Mouse (Mus musculus) testis, adult 2 months (tissue): Measurements from ENCODE around the gene Oas1c.
"Not testable (repeated sequence)": the region's sequence is repeated elsewhere in the genome, so short reads cannot be mapped to it uniquely, and the experiment has no call there.

Experiments used
- CTCF ChIP-seq: fragments of 200-500 bp; IDR thresholded peaks from 2 replicates; pipeline ENCODE4 v1.5.1; 2012; ENCODE audit warnings: low read depth, mild to moderate bottlenecking, inconsistent platforms, low read length, moderate library complexity; ENCODE audit not compliant: control insufficient read depth, insufficient read depth, insufficient replicate concordance
- POLR2A ChIP-seq: fragments of 200-500 bp; IDR thresholded peaks from 2 replicates; pipeline ENCODE4 v1.6.1; 2012; ENCODE audit warnings: low read depth, mild to moderate bottlenecking, inconsistent platforms, low read length, moderate library complexity; ENCODE audit not compliant: control insufficient read depth

DNA sequence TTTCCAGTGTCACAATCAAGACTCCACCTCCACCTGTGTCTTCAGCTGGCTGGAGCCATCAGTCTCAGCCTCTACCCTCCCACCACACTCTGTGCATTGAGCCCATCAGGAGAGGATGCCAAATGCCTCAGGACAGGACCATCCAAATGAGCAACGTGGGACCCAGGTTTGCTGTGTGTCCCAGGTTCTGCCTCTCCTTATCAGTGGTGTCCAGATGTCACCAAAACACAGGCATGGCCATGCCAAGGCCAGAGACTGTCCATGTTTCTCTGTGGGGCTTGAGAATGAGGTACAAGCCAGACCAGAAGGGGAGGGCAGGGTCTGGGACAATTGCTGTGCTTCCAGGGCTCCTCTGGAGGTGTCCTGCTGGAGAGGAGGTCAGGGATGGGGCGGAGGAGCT, 13.4 kb downstream of the Oas1c start:
- not testable (repeated sequence) for TF ChIP-seq POLR2A, CTCF
